Mouse (Mus musculus): ENCODE measurements around the gene Papss2.

Papss2 gene

DNA sequence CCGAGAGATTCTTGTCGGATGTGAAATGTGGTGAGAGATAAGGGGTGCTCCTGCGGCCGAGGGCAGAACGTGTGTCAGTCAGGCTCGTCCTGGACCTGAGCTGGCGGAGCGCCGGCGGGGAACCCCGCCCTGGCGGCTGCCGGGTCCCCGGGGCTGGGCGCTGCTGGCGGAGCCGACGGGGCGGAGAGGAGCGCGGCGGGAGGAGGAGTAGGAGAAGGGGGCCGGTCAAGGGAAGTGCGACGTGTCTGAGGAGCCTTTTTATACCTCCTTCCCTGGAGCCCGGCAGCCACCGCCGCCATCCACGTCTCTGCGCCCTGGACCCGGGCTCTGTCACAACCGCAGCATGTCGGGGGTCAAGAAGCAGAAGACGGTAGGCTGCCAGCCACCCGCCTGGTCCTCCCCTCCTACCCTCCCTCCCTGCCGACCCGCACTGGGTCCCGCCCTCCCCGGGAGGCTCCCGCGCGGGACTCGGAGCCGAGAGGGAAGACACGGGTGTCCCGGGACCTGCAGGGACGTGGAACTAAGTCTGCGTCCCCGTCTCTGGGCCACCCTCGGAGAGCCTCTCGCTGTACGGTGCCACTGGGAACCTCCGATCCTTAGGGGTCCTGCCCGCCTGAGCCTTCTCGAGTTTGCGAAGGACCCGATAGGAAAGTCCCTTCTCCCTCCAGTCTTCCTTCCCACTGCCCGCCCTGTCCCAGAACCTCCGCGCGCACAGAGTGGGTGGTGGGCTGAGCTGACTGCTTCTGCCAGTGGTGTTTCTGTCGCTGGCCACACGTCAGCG lies at the start of gene Papss2:
TSS of gene Papss2 (plus strand) at position 285 of the 781 bp plus-strand sequence.
- DNase-seq (ENCODE audit: low read depth in 1 of 2, low spot score in 2 of 2) = peak; percentile 26 to 39

DNA sequence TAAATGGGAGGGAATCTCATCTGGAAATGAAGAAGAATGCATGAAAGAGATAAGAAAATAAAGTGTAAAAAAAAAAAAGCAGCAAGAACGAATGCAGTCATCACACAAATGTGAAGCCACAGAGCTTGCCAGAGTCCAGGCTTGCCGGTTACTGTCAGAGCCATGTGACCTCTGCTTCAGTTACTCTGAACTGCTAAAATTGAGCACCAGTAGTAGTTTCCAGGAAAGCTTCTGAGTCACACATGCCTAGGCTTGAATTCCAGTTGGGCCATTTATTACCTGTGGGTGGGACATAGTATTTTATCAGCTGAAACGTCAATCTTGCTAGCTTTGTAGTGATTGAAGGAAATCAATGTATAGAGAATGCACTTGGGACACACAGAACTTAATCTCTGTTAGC lies 48.2 kb upstream of the Papss2 start:
- no peak for DNase-seq (ENCODE audit: low read depth in 1 of 2, low spot score in 2 of 2)

DNA sequence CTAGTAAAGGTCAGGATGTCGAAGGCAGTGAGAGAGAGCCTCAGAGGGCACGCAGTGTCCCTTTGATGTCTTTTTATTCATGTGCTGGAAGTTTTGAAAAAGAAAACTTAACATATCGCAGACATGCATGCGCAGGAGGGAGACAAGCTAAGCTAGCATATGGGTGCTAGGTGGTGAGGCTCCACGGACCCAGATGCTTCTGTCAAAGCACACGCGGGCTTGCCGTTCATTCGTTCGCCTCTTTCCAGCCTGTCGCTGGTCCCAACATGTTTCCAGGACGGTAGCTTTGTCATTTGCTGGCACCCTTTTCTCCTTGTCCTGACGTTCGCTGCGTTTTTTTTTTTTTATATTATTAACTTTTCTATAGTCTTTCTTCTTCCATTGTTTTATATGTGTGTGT lies 47.4 kb upstream of the Papss2 start:
- no peak for DNase-seq (ENCODE audit: low read depth in 1 of 2, low spot score in 2 of 2)

- DNase-seq (ENCODE audit: low read depth in 1 of 2, low spot score in 2 of 2) = no peak
Measured at GRCm38 (mm10) chr19:32550446-32550845, 45.1 kb upstream of the Papss2 start.

- DNase-seq (ENCODE audit: low read depth in 1 of 2, low spot score in 2 of 2) = no peak
Measured at GRCm38 (mm10) chr19:32551442-32551841, 44.1 kb upstream of the Papss2 start.

GRCm38 (mm10) chr19:32552106-32552505 lies 43.5 kb upstream of the Papss2 start:
- no peak for DNase-seq (ENCODE audit: low read depth in 1 of 2, low spot score in 2 of 2)

DNA sequence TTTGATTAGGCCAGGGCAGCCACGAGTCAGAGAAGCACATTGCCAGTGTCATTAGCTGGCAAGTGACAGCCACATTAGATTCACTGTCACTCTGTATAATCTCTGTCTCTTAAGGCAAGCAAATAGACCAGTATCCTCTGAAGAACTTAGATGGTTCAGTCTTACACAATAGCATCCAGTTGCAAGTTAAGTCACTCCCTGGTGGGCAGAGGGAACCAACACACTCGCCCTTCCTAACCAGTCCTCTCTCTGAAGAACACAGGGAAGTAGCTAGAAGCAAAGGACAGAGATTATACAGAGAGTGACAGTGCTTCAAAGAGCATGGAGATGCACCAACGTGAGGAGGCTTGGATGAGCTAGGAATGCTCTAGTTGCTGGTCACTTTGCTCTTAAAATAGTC lies 42.3 kb upstream of the Papss2 start:
- no peak for DNase-seq (ENCODE audit: low read depth in 1 of 2, low spot score in 2 of 2)

DNA sequence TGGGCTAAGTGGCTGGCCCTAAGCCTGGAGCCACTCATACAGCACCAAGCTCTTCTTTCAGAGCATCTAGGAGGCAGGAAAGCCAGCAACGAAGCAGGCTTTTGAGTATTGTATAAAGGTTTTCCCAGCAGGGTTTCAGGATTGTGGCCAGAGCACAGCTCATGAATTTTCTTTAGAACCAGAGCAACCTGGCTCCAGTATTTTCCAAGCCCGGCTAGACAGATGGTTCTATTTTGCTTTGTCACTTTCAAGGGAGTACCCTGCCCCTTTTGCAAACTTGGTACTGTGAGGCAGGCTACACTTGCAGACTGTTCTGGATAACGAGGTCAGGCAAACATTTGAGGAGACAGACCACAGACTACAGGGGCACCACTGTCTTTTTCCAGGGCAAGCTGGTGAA lies 40.3 kb upstream of the Papss2 start:
- DNase-seq (ENCODE audit: low read depth in 1 of 2, low spot score in 2 of 2) = no peak

- peak in 1 of 2 experiments; percentile 16 for DNase-seq (ENCODE audit: low read depth in 1 of 2, low spot score in 2 of 2)
Measured at GRCm38 (mm10) chr19:32567025-32567424, 28.6 kb upstream of the Papss2 start.

DNA sequence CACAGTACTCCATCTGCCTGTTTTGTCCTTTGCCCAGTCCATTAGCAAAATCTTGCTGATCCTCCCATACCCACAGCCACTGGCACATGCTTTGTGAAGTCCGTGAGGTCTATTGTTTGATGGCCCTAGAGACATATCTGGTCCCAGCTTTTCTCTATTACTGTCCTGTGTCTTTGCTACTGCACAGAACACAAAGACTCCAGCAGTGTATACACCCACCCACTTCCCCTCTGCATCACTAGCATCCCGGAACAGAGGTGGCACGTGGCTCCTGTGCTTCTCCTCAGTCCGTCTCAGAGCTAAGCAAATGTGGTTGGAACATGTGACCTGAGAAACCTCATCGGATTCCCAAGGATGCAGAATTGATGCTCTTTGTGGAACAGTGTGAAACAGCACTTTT lies 28.1 kb upstream of the Papss2 start:
- DNase-seq (ENCODE audit: low read depth in 1 of 2, low spot score in 2 of 2) = no peak

DNA sequence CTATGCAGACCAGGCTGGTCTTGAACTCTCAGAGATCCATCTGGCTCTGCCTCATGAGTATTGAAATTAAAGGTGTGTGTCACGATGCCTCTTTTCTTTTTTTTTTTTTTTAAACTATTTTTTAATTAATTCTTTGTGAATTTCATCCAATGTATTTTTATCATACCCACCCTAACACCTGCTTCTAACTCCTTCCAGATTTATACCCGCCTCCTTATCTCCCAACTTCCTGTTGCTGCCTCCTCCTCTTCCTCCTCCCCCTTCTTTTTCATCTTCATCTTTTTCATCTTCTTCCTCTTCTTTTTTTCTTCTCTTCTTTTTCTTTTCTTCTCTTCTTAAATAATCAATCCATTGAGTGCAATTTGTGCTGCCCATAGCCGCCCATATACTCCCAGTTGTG lies 27.1 kb upstream of the Papss2 start:
- DNase-seq (ENCODE audit: low read depth in 1 of 2, low spot score in 2 of 2) = no peak

- no peak for DNase-seq (ENCODE audit: low read depth in 1 of 2, low spot score in 2 of 2)
Measured at GRCm38 (mm10) chr19:32568961-32569653, 26.5 kb upstream of the Papss2 start.

GRCm38 (mm10) chr19:32569725-32570124 lies 25.9 kb upstream of the Papss2 start:
- DNase-seq (ENCODE audit: low read depth in 1 of 2, low spot score in 2 of 2) = no peak

- DNase-seq (ENCODE audit: low read depth in 1 of 2, low spot score in 2 of 2) = no peak
Measured at GRCm38 (mm10) chr19:32572191-32572590, 23.4 kb upstream of the Papss2 start.

- no peak for DNase-seq (ENCODE audit: low read depth in 1 of 2, low spot score in 2 of 2)
Measured at GRCm38 (mm10) chr19:32573259-32573658, 22.3 kb upstream of the Papss2 start.

- no peak for DNase-seq (ENCODE audit: low read depth in 1 of 2, low spot score in 2 of 2)
Measured at GRCm38 (mm10) chr19:32574846-32575245, 20.7 kb upstream of the Papss2 start.

GRCm38 (mm10) chr19:32577749-32578148 lies 17.8 kb upstream of the Papss2 start:
- DNase-seq (ENCODE audit: low read depth in 1 of 2, low spot score in 2 of 2) = no peak

DNA sequence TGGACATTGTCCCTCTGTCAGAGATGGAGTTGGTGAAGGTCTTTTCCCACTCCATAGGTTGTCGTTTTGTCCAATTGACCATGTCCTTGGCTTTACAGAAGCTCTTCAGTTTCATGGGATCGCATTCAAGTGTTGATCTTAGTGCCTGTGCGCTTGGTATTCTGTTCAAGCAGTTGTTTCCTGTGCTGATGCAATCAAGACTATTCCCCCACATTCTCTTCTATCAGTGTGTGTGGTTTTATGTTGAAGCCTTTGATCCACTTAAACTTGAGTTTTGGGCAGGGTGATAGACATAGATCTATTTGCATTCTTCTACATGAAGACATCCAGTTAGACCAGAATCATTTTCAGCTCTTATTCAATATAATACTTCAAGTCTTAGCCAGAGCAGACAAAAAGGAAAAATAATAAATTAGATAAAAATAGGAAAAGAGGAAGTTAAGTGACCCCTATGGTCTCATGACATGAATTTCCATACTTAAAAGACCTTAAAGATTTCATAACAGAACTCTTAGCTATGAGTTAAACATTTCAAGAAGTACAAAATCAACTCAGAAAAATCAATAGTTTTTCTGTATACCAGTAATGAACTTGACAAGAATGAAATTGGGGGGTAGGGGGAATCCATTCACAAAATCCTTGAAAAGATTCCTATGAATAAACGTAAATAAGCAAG lies 12.4 kb upstream of the Papss2 start:
- no peak for DNase-seq (ENCODE audit: low read depth in 1 of 2, low spot score in 2 of 2)

DNA sequence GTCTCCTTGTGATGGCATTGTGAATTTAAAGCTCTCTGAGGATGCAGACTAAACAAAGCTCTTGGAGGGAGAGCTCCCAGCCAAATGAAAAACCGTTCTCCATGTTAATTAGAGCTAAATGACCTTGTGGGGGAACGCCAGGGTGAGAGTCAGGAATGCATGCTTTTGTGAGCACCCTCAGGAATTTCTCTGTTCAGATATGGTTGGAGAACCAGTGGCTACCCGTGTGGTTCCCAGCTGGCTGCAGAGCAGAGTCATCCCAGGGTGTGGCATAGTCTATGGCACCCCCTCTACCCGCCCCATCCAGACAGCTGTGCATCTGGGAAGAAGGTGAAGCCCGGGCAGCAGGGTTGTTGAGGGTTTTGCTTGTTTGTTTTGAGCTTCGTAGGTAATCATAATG lies 7.9 kb upstream of the Papss2 start:
- no peak for DNase-seq (ENCODE audit: low read depth in 1 of 2, low spot score in 2 of 2)

DNA sequence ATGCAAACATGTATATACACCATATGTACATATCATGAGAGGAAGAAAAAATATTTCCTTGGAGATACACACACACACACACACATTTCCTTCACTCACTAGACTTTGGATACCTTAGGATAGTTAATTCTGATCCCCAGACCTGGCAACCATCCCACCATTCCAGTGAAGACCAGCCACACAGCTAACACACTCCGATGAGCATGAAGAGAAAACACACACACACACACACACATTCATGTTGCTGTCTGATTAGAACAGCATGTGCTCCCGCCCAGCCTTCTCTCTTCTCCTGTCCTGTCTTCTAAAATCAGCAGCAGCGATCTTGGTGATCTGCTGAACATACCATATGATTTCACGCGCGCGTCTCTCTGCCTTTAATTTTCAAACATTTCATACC lies 2.8 kb upstream of the Papss2 start:
- no peak for DNase-seq (ENCODE audit: low read depth in 1 of 2, low spot score in 2 of 2)

- DNase-seq (ENCODE audit: low read depth in 1 of 2, low spot score in 2 of 2) = peak in 1 of 2 experiments; percentile 10
Measured at GRCm38 (mm10) chr19:32593870-32594269, 1.7 kb upstream of the Papss2 start.

- DNase-seq (ENCODE audit: low read depth in 1 of 2, low spot score in 2 of 2) = no peak
Measured at GRCm38 (mm10) chr19:32595131-32595505, 472 bp upstream of the Papss2 start.

Data from monocyte, adult 2 months (primary cell).